Mouse (Mus musculus) CH12.LX (cell line): ENCODE results near the gene 1600002K03Rik. TPM values are rescaled to one million over a fixed set of nuclear protein-coding genes. Genes with fewer than 3 reads are reported as not detected.

Experiments
- DNase-seq: peaks from one replicate; pipeline ENCODE4 v3.0.0-alpha.2; 2013; ENCODE audit errors: extremely low read depth
- H3K27ac ChIP-seq: 2 replicates; pipeline ENCODE4 v1.5.1; 2012; ENCODE audit warnings: low read depth, mild to moderate bottlenecking, control low read depth, moderate library complexity; ENCODE audit not compliant: insufficient read depth
- H3K27me3 ChIP-seq: replicated peaks from 2 replicates; pipeline ENCODE3; 2012; ENCODE audit warnings: inconsistent platforms
- H3K36me3 ChIP-seq, 2 experiments: replicated peaks in 1 of 2; 2 replicates each; pipeline versions ENCODE3 to v1.6.1; 2012; ENCODE audit warnings: inconsistent platforms in 1 of 2, low read length in 1 of 2, mild to moderate bottlenecking in 1 of 2, mixed read lengths in 1 of 2, moderate library complexity in 1 of 2; ENCODE audit not compliant: control insufficient read depth in 1 of 2, insufficient read depth in 1 of 2
- H3K4me1 ChIP-seq, 2 experiments: 2 replicates each; pipeline ENCODE4 v1.6.1; 2012; ENCODE audit warnings: inconsistent platforms in 1 of 2, moderate library complexity in 1 of 2; ENCODE audit not compliant: insufficient read depth in 2 of 2, control insufficient read depth in 1 of 2
- H3K4me2 ChIP-seq: 2 replicates; pipeline ENCODE4 v1.6.1; 2012; ENCODE audit warnings: low read depth, mild to moderate bottlenecking, control low read depth; ENCODE audit not compliant: poor library complexity, insufficient read depth, severe bottlenecking
- H3K4me3 ChIP-seq, 3 experiments: fragments of 150-350 bp in 1 of 3; sonication (generic) in 1 of 3; replicated peaks in 1 of 3; 2 replicates each; pipeline versions ENCODE3 to v1.5.1; 2011 to 2012; ENCODE audit warnings: low read depth in 2 of 3, low read length in 2 of 3, mild to moderate bottlenecking in 2 of 3, moderate library complexity in 2 of 3, control low read depth in 1 of 3, improper control_type of control experiment in 1 of 3, inconsistent platforms in 1 of 3, mixed read lengths in 1 of 3; ENCODE audit not compliant: poor library complexity in 1 of 3
- H3K79me2 ChIP-seq: replicated peaks from 2 replicates; pipeline ENCODE4 v1.6.1; 2012; ENCODE audit warnings: mild to moderate bottlenecking, moderate library complexity; ENCODE audit not compliant: control insufficient read depth, poor library complexity, insufficient read depth, severe bottlenecking; ENCODE audit errors: extremely low read depth
- H3K9ac ChIP-seq: 2 replicates; pipeline ENCODE4 v1.6.1; 2012; ENCODE audit warnings: low read depth, mild to moderate bottlenecking, control low read depth, moderate library complexity; ENCODE audit not compliant: insufficient read depth
- H3K9me3 ChIP-seq: replicated peaks from 2 replicates; pipeline ENCODE3; 2012; ENCODE audit warnings: low read length, inconsistent platforms, mixed read lengths
- BHLHE40 ChIP-seq: IDR thresholded peaks from 2 replicates; pipeline ENCODE4 v1.6.1; 2011; ENCODE audit warnings: mild to moderate bottlenecking, low read depth, low read length, improper control_type of control experiment
- CHD2 ChIP-seq: IDR thresholded peaks from 2 replicates; pipeline ENCODE4 v1.6.1; 2011; ENCODE audit warnings: low read length, improper control_type of control experiment
- CTCF ChIP-seq, 2 experiments: IDR thresholded peaks in 1 of 2; conservative IDR thresholded peaks in 1 of 2; 2 replicates each; pipeline ENCODE4 v1.5.1; 2011 to 2012; ENCODE audit warnings: low read depth in 2 of 2, low read length in 2 of 2, improper control_type of control experiment in 1 of 2, inconsistent platforms in 1 of 2, mild to moderate bottlenecking in 1 of 2, moderate library complexity in 1 of 2
- EP300 ChIP-seq: IDR thresholded peaks from 2 replicates; pipeline ENCODE4 v1.6.1; 2011; ENCODE audit warnings: low read length, improper control_type of control experiment
- ETS1 ChIP-seq: conservative IDR thresholded peaks from 2 replicates; pipeline ENCODE4 v1.6.1; 2012; ENCODE audit warnings: low read depth, mild to moderate bottlenecking, inconsistent platforms, low read length, improper control_type of control experiment, moderate library complexity
- HCFC1 ChIP-seq: IDR thresholded peaks from 2 replicates; pipeline ENCODE4 v1.6.1; 2012; ENCODE audit warnings: low read depth, mild to moderate bottlenecking, inconsistent platforms, low read length, improper control_type of control experiment
- IRF4 ChIP-seq: IDR thresholded peaks from 2 replicates; pipeline ENCODE4 v1.6.1; 2014; ENCODE audit warnings: low read depth, mild to moderate bottlenecking, inconsistent platforms, low read length, improper control_type of control experiment
- JUN ChIP-seq: IDR thresholded peaks from 2 replicates; pipeline ENCODE4 v1.6.1; 2011; ENCODE audit warnings: low read depth, mild to moderate bottlenecking, low read length, improper control_type of control experiment, moderate library complexity; ENCODE audit not compliant: insufficient read depth
- JUND ChIP-seq: conservative IDR thresholded peaks from 2 replicates; pipeline ENCODE4 v1.6.1; 2011; ENCODE audit warnings: low read depth, low read length, improper control_type of control experiment
- KAT2A ChIP-seq: IDR thresholded peaks from 2 replicates; pipeline ENCODE4 v1.6.1; 2012; ENCODE audit warnings: low read length, improper control_type of control experiment, inconsistent platforms; ENCODE audit not compliant: insufficient replicate concordance
- MAX ChIP-seq: IDR thresholded peaks from 2 replicates; pipeline ENCODE4 v1.6.1; 2011; ENCODE audit warnings: low read length, improper control_type of control experiment
- MAZ ChIP-seq: IDR thresholded peaks from 2 replicates; pipeline ENCODE4 v1.6.1; 2012; ENCODE audit warnings: low read depth, mild to moderate bottlenecking, inconsistent platforms, low read length, improper control_type of control experiment, moderate library complexity
- MXI1 ChIP-seq: IDR thresholded peaks from 2 replicates; pipeline ENCODE4 v1.6.1; 2011; ENCODE audit warnings: mild to moderate bottlenecking, low read depth, low read length, improper control_type of control experiment
- NELFE ChIP-seq: IDR thresholded peaks from 2 replicates; pipeline ENCODE4 v1.6.1; 2011; ENCODE audit warnings: low read depth, low read length, improper control_type of control experiment
- NRF1 ChIP-seq: IDR thresholded peaks from 2 replicates; pipeline ENCODE4 v1.6.1; 2014; ENCODE audit warnings: low read depth, mild to moderate bottlenecking, inconsistent platforms, low read length, improper control_type of control experiment, moderate library complexity
- POLR2A ChIP-seq: IDR thresholded peaks from 2 replicates; pipeline ENCODE4 v1.6.1; 2011; ENCODE audit warnings: low read depth, mild to moderate bottlenecking, improper control_type of control experiment, low read length
- RAD21 ChIP-seq: IDR thresholded peaks from 2 replicates; pipeline ENCODE4 v1.6.1; 2011; ENCODE audit warnings: low read depth, mild to moderate bottlenecking, low read length, improper control_type of control experiment, moderate library complexity
- TBP ChIP-seq: conservative IDR thresholded peaks from 2 replicates; pipeline ENCODE4 v1.6.1; 2011; ENCODE audit warnings: low read depth, low read length, improper control_type of control experiment
- UBTF ChIP-seq: IDR thresholded peaks from 2 replicates; pipeline ENCODE4 v1.6.1; 2012; ENCODE audit warnings: low read depth, mild to moderate bottlenecking, inconsistent platforms, low read length, improper control_type of control experiment, moderate library complexity
- ZC3H11A ChIP-seq: IDR thresholded peaks from 2 replicates; pipeline ENCODE4 v1.6.1; 2012; ENCODE audit warnings: low read depth, mild to moderate bottlenecking, inconsistent platforms, low read length, improper control_type of control experiment
- ZKSCAN1 ChIP-seq: IDR thresholded peaks from 2 replicates; pipeline ENCODE4 v1.6.1; 2012; ENCODE audit warnings: low read depth, inconsistent platforms, low read length, improper control_type of control experiment, borderline replicate concordance
- ZMIZ1 ChIP-seq: IDR thresholded peaks from 2 replicates; pipeline ENCODE4 v1.6.1; 2012; ENCODE audit warnings: low read depth, mild to moderate bottlenecking, inconsistent platforms, low read length, improper control_type of control experiment
- ZNF384 ChIP-seq: IDR thresholded peaks from 2 replicates; pipeline ENCODE4 v1.6.1; 2012; ENCODE audit warnings: low read depth, low read length, improper control_type of control experiment, inconsistent platforms
- dilution Hi-C: fragments of 300-500 bp; cut with MboI; formaldehyde crosslinking; loops from 2 replicates; pipeline ENCODE4 v1.14.3; 2020; ENCODE audit warnings: low sequenced_read_pairs; ENCODE audit not compliant: extremely low pct_unique_long_range_greater_than_20kb, extremely low pct_ligation_motif_present
- in situ Hi-C: fragments of 300-500 bp; cut with MboI; formaldehyde crosslinking; loops from 3 replicates; pipeline ENCODE4 v1.14.3; 2019; ENCODE audit warnings: low sequenced_read_pairs, low pct_ligation_motif_present, low pct_unique_long_range_greater_than_20kb, mixed read lengths
- polyA plus RNA-seq: library from polyadenylated mRNA; unstranded; fragments of >175 nt; gene quantifications from 2 replicates; pipeline ENCODE4 v1.2.1, GENCODE M21; 2012; ENCODE audit warnings: low read depth; ENCODE audit not compliant: insufficient read length
- total RNA-seq, 2 experiments: library from RNA; depleted of rRNA; stranded (reverse); fragments of 300-350 nt in 1 of 2; fragments of >200 nt in 1 of 2; gene quantifications; 2 replicates each; pipeline ENCODE4 v1.2.3; 2012 to 2014

The 1600002K03Rik gene
- total and polyA plus RNA-seq, 3 experiments: 19.3 to 40.2 (median 30.5) TPM

- dilution Hi-C loops: no loop called here
- in situ Hi-C loops: no loop called here
- Histone ChIP-seq H3K79me2 (no peaks in the 10 kb centered on the region), H3K4me3 (peak overlapping the region; percentile 51 to 66 (median 54)), H3K9me3 (no peaks in the 10 kb centered on the region), H3K27ac (peak overlapping the region; percentile 92), H3K27me3 (no peaks in the 10 kb centered on the region), H3K4me2 (peak overlapping the region; percentile 61), H3K4me1 (peaks cover 35 to 87% of the 10 kb centered on the region in 2 experiments), H3K36me3 (peaks cover 28 to 36% of the 10 kb centered on the region in 2 experiments), H3K9ac (peak overlapping the region; percentile 63)
- no peak for DNase-seq
- TF ChIP-seq MAZ (no peak; the same call in 1 of the 2 replicates), NELFE (no peak), CHD2 (peak; percentile 62), CTCF (conservative IDR thresholded peaks at IDR 0.05 in 1 of 2, IDR thresholded peaks at IDR 0.05 in 1 of 2; ENCODE audit: low read depth in 2 of 2, low read length in 2 of 2) (no peak), ZNF384 (no peak), JUN (no peak), MAX (no peak), POLR2A (no peak; the same call in 1 of the 2 replicates), ETS1 (no peak), ZC3H11A (no peak), BHLHE40 (no peak), RAD21 (no peak), NRF1 (no peak; the same call in 1 of the 2 replicates), MXI1 (no peak), UBTF (no peak), ZKSCAN1 (no peak), EP300 (no peak), IRF4 (peak; percentile 7; the same call in 1 of the 2 replicates), JUND (no peak), HCFC1 (no peak), TBP (no peak), ZMIZ1 (peak; percentile 51), KAT2A (no peak)
Measured at GRCm38 (mm10) chr10:80159021-80159560, 13.7 kb upstream of the 1600002K03Rik start.
